Mouse (Mus musculus) retina, embryonic 14.5 days (tissue): ENCODE measurements at regions not wholly inside any gene's neighbourhood (a gene's known extent, or its start where the extent isn't known, plus 50 kb on each side); places are given as distances from the start of the nearest gene placed in this dataset.

ENCODE experiments used
- DNase-seq: peaks from one replicate; pipeline ENCODE4 v3.0.0-alpha.2; 2015; ENCODE audit warnings: low spot score

DNA sequence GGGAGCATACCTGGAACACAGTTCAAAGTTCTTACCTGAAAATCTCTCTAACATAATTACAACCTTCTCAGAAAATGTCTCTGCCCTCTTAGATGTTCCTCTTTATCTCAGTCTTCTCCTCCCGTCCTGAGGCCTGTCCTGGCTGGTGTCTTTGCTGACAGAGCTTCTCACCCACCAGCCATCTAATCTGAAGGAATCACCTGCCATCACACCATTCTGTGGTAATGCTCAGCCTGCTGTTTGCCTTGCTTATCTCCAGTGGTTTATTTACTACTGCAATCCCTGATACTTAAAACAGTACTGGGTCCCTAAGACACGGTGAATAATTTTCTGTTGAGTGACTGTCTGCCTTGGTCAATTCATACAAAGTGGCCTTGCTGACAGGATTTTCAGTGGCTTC is 317.8 kb upstream of the Hnrnpa3 start:
- DNase-seq: no peak

DNA sequence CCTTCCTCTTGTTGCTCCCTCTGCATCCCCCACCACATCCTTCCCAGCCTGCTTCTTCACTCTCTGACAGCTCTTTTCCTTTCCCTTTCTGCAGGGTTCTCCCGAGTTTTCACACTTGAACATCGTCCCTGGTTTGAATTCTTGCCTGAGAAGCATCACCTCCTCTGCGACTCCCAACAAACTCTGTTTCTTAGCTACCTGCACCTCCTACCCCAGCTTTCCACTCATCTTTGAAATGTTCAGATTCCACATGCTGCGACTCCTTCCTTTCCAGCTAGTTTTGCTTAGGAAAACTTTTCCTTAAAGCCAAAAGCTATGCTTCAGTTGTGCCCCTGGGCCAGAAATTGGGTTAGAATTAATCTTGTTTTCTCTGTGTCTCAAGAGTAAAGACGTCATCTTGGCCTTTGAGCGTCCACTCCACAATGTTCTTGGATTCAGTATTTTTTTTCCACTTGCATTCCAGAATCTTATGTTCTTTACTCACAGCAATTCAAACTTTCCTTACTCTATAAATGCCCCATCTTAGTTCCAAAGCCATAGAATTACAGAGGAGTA is 317.3 kb upstream of the Hnrnpa3 start:
- no peak for DNase-seq

- no peak for DNase-seq
These were observed 308.2 kb upstream of the Hnrnpa3 start for GRCm38 (mm10) chr2:75350902-75351301.

- no peak for DNase-seq
These were observed 307.1 kb upstream of the Hnrnpa3 start for GRCm38 (mm10) chr2:75351965-75352364.

- DNase-seq: no peak
These were observed 306.5 kb upstream of the Hnrnpa3 start for GRCm38 (mm10) chr2:75352564-75352963.

- DNase-seq: no peak
These were observed 302.2 kb upstream of the Hnrnpa3 start for GRCm38 (mm10) chr2:75356691-75357375.

DNA sequence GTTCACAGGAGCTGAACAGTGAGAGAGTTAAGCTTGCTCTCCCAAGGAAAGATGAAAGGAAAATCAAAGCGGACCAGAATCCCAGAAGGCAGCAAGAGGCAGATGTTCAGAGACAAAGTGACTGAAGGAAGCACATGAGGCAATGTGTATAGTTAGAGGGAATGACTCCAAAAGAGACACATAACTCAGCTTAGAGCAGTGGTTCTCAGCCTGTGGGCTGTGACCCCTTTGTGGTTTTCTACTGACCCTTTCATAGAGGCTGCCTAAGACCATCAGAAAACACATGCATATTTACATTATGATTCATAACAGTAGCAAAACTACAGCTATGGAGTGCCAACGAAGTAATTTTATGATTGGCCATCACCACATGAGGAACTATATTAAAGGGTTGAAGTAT is 301.5 kb upstream of the Hnrnpa3 start:
- no peak for DNase-seq

- no peak for DNase-seq
These were observed 298.1 kb upstream of the Hnrnpa3 start for GRCm38 (mm10) chr2:75360936-75361335.

- DNase-seq: no peak
These were observed 282.4 kb upstream of the Hnrnpa3 start for GRCm38 (mm10) chr2:75376666-75377065.

DNA sequence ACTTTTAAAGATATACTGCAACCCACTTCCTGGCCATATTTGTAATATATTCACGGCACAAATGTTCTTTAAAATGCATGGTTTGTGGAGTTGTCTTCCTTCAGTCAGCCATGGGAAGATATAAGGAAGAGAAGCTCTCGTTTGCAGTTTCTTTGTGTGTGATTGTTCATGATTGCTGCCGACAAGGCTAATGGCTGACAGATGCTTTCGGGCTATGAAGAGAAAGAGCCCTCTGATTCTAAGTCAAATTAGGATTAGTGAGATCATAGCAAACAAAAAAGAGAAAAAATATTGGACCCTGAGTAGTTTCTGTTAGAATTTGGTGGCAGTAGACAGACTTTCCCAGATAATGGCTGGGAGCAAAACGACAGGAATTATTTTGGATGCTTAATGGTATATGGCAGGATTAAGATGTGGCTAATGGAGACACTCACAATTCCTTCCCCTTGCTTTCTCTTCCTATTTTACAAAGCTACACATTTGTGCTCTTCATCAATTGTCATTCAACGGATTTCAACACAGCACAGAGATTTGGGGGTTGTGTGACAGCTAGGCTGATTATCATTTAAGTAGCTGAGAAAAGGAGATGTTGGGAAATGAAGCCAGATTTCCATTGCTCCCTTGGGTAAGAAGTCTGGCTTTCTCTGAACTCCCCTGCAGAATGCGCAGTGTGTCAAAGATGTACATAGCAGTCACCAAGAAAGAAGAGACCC is 273.4 kb upstream of the Hnrnpa3 start:
- no peak for DNase-seq

GRCm38 (mm10) chr2:75386636-75387035 is 272.4 kb upstream of the Hnrnpa3 start:
- DNase-seq: no peak

DNA sequence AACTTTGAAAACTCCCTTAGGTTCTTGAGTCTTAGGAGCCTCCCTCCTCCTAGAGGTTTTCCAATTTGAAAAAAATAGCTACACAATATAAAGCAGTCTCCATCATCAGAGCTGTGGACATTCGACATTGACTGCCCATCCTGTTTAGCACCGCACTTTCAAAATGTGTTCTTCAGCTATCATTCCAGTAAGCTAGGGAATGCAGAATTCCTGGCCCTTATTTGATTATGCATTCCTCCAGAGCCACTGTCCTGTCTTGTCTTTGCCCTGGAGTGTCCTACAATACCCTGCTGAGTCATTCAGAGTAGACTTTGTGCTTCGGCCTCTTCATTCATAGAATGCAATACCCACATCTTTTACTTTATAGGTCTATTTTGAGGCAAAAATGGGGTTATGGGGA is 267.0 kb upstream of the Hnrnpa3 start:
- DNase-seq: no peak

DNA sequence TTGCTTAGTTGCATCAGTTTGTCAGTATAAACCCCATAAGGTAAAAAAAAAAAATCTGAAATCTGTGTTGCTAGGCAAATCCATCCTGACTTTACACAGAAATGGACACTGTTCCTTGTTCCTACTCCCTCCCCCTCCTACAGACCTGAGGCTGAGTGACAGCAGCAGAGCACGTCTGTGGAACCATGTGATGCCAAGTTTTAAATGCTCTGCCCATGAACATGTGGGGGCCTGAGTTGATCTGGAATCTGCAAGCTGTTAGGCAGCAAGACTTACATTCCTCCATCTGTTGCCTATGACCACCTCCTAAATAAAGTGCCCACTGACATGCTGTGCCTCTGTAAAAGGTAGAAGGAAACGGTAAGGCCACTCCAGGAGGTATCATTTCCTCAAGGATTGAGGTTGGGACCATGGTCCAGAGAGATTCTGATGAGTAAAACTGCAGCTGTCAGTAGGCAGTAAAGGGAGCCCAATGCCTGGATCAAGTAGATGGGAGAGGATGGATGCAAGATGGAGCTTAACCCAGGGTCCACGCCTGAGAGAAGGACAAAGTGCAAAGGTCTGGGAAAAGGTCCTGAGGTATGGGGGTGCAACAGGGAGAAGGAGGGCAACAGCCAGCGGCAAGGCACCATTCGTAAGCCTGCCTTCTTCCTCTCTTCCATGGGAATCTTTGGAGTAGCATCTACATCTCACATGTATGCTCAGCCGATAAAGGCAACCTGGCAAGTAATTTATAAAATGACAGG is 264.0 kb upstream of the Hnrnpa3 start:
- DNase-seq: no peak

DNA sequence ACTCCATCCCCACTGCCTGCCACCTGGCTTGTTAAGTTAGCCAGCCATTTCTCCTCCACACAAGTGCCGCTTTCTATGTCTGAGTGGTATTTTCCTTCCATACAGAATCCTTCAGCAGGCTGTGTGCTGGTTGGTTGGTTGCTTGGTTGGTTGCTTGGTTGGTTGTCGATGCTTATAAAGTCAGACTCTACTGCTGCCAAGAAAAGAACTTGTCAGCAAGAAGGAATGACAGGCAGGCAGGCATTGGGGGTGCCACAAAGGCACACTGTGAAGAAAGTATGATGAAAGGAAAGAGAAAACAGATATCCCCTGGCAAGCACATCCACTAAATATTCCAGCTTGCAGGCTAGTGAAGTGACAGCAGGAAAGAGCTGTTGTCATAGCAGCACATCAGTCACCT is 263.0 kb upstream of the Hnrnpa3 start:
- DNase-seq: no peak

- no peak for DNase-seq
These were observed 258.7 kb upstream of the Hnrnpa3 start for GRCm38 (mm10) chr2:75400291-75400870.

GRCm38 (mm10) chr2:75403791-75404190 is 255.3 kb upstream of the Hnrnpa3 start:
- DNase-seq: no peak

GRCm38 (mm10) chr2:75405524-75406214 is 253.4 kb upstream of the Hnrnpa3 start:
- DNase-seq: no peak

DNA sequence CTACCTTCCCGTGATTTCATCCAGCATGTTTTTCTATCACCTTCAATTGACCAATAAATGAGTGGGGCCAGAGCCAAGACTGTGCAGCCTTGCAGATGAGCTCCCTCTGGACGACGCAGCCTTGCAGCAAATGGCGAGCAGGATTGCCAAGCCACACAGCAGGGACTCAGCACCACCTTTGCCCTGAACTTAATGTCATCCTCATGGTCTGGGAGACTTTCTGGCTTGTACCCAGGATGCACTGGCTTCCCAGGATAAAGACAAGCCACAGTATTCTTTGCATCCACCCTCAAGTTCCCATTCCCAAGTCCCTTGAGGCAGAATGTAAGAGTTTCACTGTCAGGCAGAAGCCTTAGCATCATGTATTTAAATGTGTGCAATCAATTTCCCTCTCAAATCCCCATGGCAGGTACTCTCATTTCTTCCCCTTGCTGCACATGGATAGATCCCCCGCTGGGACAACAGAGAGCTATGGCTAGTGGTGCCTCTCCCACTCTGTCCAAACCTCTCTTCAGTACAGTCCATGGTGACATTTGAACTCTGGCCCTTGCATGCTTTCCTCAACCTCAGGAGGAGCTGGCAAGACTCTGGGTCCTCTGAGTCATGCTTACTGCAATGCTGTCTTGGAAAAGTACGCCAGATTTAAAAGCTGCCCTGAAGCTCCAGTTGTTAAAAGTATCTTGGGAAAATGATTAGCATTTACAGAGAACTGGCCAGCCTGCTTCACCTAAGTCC is 252.2 kb upstream of the Hnrnpa3 start:
- DNase-seq: no peak

DNA sequence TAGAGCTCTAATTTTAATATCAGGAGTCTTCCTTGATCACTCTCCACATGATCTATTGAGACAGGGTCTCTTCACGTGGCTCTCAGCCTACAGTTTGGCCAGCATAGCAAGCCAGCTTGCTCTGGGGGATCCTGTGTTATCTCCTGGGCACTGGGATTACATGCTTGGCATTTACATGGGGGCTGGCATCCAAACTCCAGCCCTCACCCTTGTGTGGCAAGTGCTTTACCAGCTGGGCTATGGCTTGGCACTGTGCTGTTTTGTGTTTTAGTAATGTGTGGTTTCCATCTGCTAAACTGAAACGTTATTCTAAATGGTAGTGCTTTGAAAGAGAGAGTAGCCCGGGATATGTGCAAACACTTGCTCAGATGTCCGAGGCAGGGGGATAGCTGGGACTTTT is 251.5 kb upstream of the Hnrnpa3 start:
- DNase-seq: no peak

GRCm38 (mm10) chr2:75408016-75408415 is 251.0 kb upstream of the Hnrnpa3 start:
- DNase-seq: no peak

GRCm38 (mm10) chr2:75409806-75410205 is 249.3 kb upstream of the Hnrnpa3 start:
- no peak for DNase-seq
